Mouse (Mus musculus): ENCODE results near the gene Olfr1308. TPM values are rescaled to one million over a fixed set of nuclear protein-coding genes. Genes with fewer than 3 reads are reported as not detected.

Gene Olfr1308
- not detected in 2 replicates for polyA plus RNA-seq (2014; fragmentation: Nextera tagmentation; extraction: Ambion mirVana)

DNA sequence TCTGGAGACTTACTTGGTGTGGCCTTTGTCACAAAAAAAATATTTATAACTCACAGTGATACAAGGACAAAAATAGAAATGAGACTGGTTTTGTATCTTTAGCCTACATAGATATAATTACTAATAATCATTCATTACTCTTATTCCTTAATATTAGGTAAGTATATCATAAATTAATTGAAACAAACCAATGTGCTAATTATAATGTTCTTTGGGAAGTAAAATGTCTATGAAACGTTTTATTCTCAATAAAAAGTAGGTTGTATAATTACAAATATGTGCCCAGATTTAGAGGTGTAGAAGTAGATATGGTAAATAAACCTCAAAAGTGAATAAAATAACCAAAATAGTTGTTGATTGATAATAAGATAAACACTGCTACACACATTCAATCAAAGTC is at the start of gene Olfr1308:
TSS of gene Olfr1308 (minus strand) at position 101 of the 400 bp plus-strand sequence.
- Histone ChIP-seq H3K27ac (replicated peaks in 1 of 2; ENCODE audit: control insufficient read depth in 1 of 2, insufficient read depth in 1 of 2, low read depth in 2 of 2, low read length in 2 of 2) (no peak within 1 kb of the TSS), H3K9ac (ENCODE audit: low read length) (no peak within 1 kb of the TSS), H3K4me3 (ENCODE audit: control insufficient read depth in 1 of 2, insufficient read depth in 1 of 2, low read depth in 1 of 2, low read length in 2 of 2) (no peak within 1 kb of the TSS), H3K4me2 (ENCODE audit: low read length) (no peak within 1 kb of the TSS), H3K4me1 (ENCODE audit: control insufficient read depth in 2 of 2, insufficient read depth in 2 of 2, low read length in 2 of 2) (no peaks in the 10 kb centered on the region), H3K27me3 (ENCODE audit: control insufficient read depth, insufficient read depth, low read length) (no peaks in the 10 kb centered on the region), H3K9me3 (ENCODE audit: control insufficient read depth, low read length) (no peaks in the 10 kb centered on the region), H3K36me3 (ENCODE audit: control insufficient read depth, insufficient read depth, low read length) (no peaks in the 10 kb centered on the region)
- WGBS = 35% methylated on average over 1 of the region's 1 CpGs
- ATAC-seq (ENCODE audit: insufficient number of reproducible peaks, insufficient read depth, low FRiP score, low read depth) = no peak

- H3K4me3 ChIP-seq (ENCODE audit: control insufficient read depth in 1 of 2, insufficient read depth in 1 of 2, low read depth in 1 of 2, low read length in 2 of 2) = no peak within 1 kb of the TSS
- no peaks in the 10 kb centered on the region for H3K9me3 ChIP-seq (ENCODE audit: control insufficient read depth, low read length)
- ATAC-seq (ENCODE audit: insufficient number of reproducible peaks, insufficient read depth, low FRiP score, low read depth) = no peak
- H3K9ac ChIP-seq (ENCODE audit: low read length) = no peak within 1 kb of the TSS
- H3K4me2 ChIP-seq (ENCODE audit: low read length) = no peak within 1 kb of the TSS
- H3K27ac ChIP-seq (replicated peaks in 1 of 2; ENCODE audit: control insufficient read depth in 1 of 2, insufficient read depth in 1 of 2, low read depth in 2 of 2, low read length in 2 of 2) = no peak within 1 kb of the TSS
- no peaks in the 10 kb centered on the region for H3K36me3 ChIP-seq (ENCODE audit: control insufficient read depth, insufficient read depth, low read length)
- no peaks in the 10 kb centered on the region for H3K27me3 ChIP-seq (ENCODE audit: control insufficient read depth, insufficient read depth, low read length)
- H3K4me1 ChIP-seq (ENCODE audit: control insufficient read depth in 2 of 2, insufficient read depth in 2 of 2, low read length in 2 of 2) = no peaks in the 10 kb centered on the region
Observed at GRCm38 (mm10) chr2:112012608-112013007, 47.9 kb upstream of the Olfr1308 start, which contains the start of gene Olfr1310. Gene Olfr1310, minus strand, starts transcription at chr2:112012708.

DNA sequence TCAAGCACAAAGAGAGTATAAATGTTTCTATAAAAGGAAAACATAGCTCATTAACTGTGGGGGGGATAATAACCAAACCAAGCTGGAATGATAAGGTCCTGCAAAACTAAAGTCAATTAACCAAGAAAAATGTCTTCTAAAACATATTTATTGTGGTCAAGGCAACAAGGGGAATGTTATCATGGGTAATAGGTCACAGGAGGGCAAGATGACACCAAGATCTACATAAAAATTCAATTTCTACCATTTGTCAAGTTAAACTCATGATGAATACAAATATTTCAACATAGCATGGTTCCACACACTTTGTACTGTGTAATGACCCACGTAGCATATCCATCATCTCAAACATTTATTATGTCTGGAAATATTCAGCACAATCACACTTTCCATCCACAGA is 25.4 kb upstream of the Olfr1308 start, which contains the start of gene Olfr1309:
TSS of gene Olfr1309 (minus strand) at position 101 of the 400 bp plus-strand sequence.
- 47% methylated on average over 1 of the region's 1 CpGs for WGBS
- no peaks in the 10 kb centered on the region for H3K27me3 ChIP-seq (ENCODE audit: control insufficient read depth, insufficient read depth, low read length)
- no peak within 1 kb of the TSS for H3K9ac ChIP-seq (ENCODE audit: low read length)
- H3K36me3 ChIP-seq (ENCODE audit: control insufficient read depth, insufficient read depth, low read length) = no peaks in the 10 kb centered on the region
- H3K4me3 ChIP-seq (ENCODE audit: control insufficient read depth in 1 of 2, insufficient read depth in 1 of 2, low read depth in 1 of 2, low read length in 2 of 2) = no peak within 1 kb of the TSS
- no peaks in the 10 kb centered on the region for H3K9me3 ChIP-seq (ENCODE audit: control insufficient read depth, low read length)
- H3K27ac ChIP-seq (replicated peaks in 1 of 2; ENCODE audit: control insufficient read depth in 1 of 2, insufficient read depth in 1 of 2, low read depth in 2 of 2, low read length in 2 of 2) = no peak within 1 kb of the TSS
- ATAC-seq (ENCODE audit: insufficient number of reproducible peaks, insufficient read depth, low FRiP score, low read depth) = no peak
- no peak within 1 kb of the TSS for H3K4me2 ChIP-seq (ENCODE audit: low read length)
- no peaks in the 10 kb centered on the region for H3K4me1 ChIP-seq (ENCODE audit: control insufficient read depth in 2 of 2, insufficient read depth in 2 of 2, low read length in 2 of 2)

- Histone ChIP-seq H3K27ac (replicated peaks in 1 of 2; ENCODE audit: control insufficient read depth in 1 of 2, insufficient read depth in 1 of 2, low read depth in 2 of 2, low read length in 2 of 2) (no peak within 1 kb of the TSS), H3K4me1 (ENCODE audit: control insufficient read depth in 2 of 2, insufficient read depth in 2 of 2, low read length in 2 of 2) (no peaks in the 10 kb centered on the region), H3K4me3 (ENCODE audit: control insufficient read depth in 1 of 2, insufficient read depth in 1 of 2, low read depth in 1 of 2, low read length in 2 of 2) (no peak within 1 kb of the TSS), H3K27me3 (ENCODE audit: control insufficient read depth, insufficient read depth, low read length) (no peaks in the 10 kb centered on the region), H3K36me3 (ENCODE audit: control insufficient read depth, insufficient read depth, low read length) (no peaks in the 10 kb centered on the region), H3K9me3 (ENCODE audit: control insufficient read depth, low read length) (no peaks in the 10 kb centered on the region), H3K4me2 (ENCODE audit: low read length) (no peak within 1 kb of the TSS), H3K9ac (ENCODE audit: low read length) (no peak within 1 kb of the TSS)
- WGBS = 53% methylated on average over 1 of the region's 1 CpGs
- ATAC-seq (ENCODE audit: insufficient number of reproducible peaks, insufficient read depth, low FRiP score, low read depth) = no peak
Observed at GRCm38 (mm10) chr2:111949340-111949739, 15.4 kb downstream of the Olfr1308 start, which contains the start of gene Olfr1307. Gene Olfr1307, minus strand, starts transcription at chr2:111949440.

- H3K9me3 ChIP-seq (ENCODE audit: control insufficient read depth, low read length) = no peaks in the 10 kb centered on the region
- H3K4me3 ChIP-seq (ENCODE audit: control insufficient read depth in 1 of 2, insufficient read depth in 1 of 2, low read depth in 1 of 2, low read length in 2 of 2) = no peak within 1 kb of the TSS
- 80% methylated on average over 1 of the region's 1 CpGs for WGBS
- no peak for ATAC-seq (ENCODE audit: insufficient number of reproducible peaks, insufficient read depth, low FRiP score, low read depth)
- no peak within 1 kb of the TSS for H3K27ac ChIP-seq (replicated peaks in 1 of 2; ENCODE audit: control insufficient read depth in 1 of 2, insufficient read depth in 1 of 2, low read depth in 2 of 2, low read length in 2 of 2)
- H3K4me1 ChIP-seq (ENCODE audit: control insufficient read depth in 2 of 2, insufficient read depth in 2 of 2, low read length in 2 of 2) = no peaks in the 10 kb centered on the region
- no peaks in the 10 kb centered on the region for H3K27me3 ChIP-seq (ENCODE audit: control insufficient read depth, insufficient read depth, low read length)
- H3K36me3 ChIP-seq (ENCODE audit: control insufficient read depth, insufficient read depth, low read length) = no peaks in the 10 kb centered on the region
- no peak within 1 kb of the TSS for H3K4me2 ChIP-seq (ENCODE audit: low read length)
- no peak within 1 kb of the TSS for H3K9ac ChIP-seq (ENCODE audit: low read length)
Observed at GRCm38 (mm10) chr2:111916171-111916570, 48.6 kb downstream of the Olfr1308 start, which contains the start of gene Olfr1306. Gene Olfr1306, minus strand, starts transcription at chr2:111916271.

Other genes starting within 250 kb of the Olfr1308 start
- not detected in 2 replicates for gene Olfr1301, start 213.9 kb downstream of the Olfr1308 start, polyA plus RNA-seq (2014; fragmentation: Nextera tagmentation; extraction: Ambion mirVana)
- not detected in 2 replicates for gene Olfr1302, start 187.5 kb downstream of the Olfr1308 start, polyA plus RNA-seq (2014; fragmentation: Nextera tagmentation; extraction: Ambion mirVana)
- gene Olfr1303, start 144.6 kb downstream of the Olfr1308 start, polyA plus RNA-seq (2014; fragmentation: Nextera tagmentation; extraction: Ambion mirVana) = not detected in 2 replicates
- not detected in 2 replicates for gene Olfr1305, start 87.8 kb downstream of the Olfr1308 start, polyA plus RNA-seq (2014; fragmentation: Nextera tagmentation; extraction: Ambion mirVana)
- not detected in 2 replicates for gene Olfr1306, start 48.7 kb downstream of the Olfr1308 start, polyA plus RNA-seq (2014; fragmentation: Nextera tagmentation; extraction: Ambion mirVana)
- gene Olfr1307, start 15.5 kb downstream of the Olfr1308 start, polyA plus RNA-seq (2014; fragmentation: Nextera tagmentation; extraction: Ambion mirVana) = not detected in 2 replicates
- gene Olfr1309, start 25.3 kb upstream of the Olfr1308 start, polyA plus RNA-seq (2014; fragmentation: Nextera tagmentation; extraction: Ambion mirVana) = not detected in 2 replicates
- not detected in 2 replicates for gene Olfr1310, start 47.8 kb upstream of the Olfr1308 start, polyA plus RNA-seq (2014; fragmentation: Nextera tagmentation; extraction: Ambion mirVana)
- gene Olfr1311, start 59.5 kb upstream of the Olfr1308 start, polyA plus RNA-seq (2014; fragmentation: Nextera tagmentation; extraction: Ambion mirVana) = not detected in 2 replicates
- not detected in 2 replicates for gene Olfr1312, start 85.3 kb upstream of the Olfr1308 start, polyA plus RNA-seq (2014; fragmentation: Nextera tagmentation; extraction: Ambion mirVana)
- not detected in 2 replicates for gene Olfr1313, start 112.9 kb upstream of the Olfr1308 start, polyA plus RNA-seq (2014; fragmentation: Nextera tagmentation; extraction: Ambion mirVana)
- not detected in 2 replicates for gene Olfr1314, start 131.8 kb upstream of the Olfr1308 start, polyA plus RNA-seq (2014; fragmentation: Nextera tagmentation; extraction: Ambion mirVana)
- not detected in 2 replicates for gene Olfr1315-ps1, start 150.5 kb upstream of the Olfr1308 start, polyA plus RNA-seq (2014; fragmentation: Nextera tagmentation; extraction: Ambion mirVana)
- not detected in 2 replicates for gene Olfr1316, start 170.0 kb upstream of the Olfr1308 start, polyA plus RNA-seq (2014; fragmentation: Nextera tagmentation; extraction: Ambion mirVana)
- not detected in 2 replicates for gene Olfr1317, start 175.4 kb upstream of the Olfr1308 start, polyA plus RNA-seq (2014; fragmentation: Nextera tagmentation; extraction: Ambion mirVana)
- not detected in 2 replicates for gene Olfr1318, start 189.3 kb upstream of the Olfr1308 start, polyA plus RNA-seq (2014; fragmentation: Nextera tagmentation; extraction: Ambion mirVana)